Mouse (Mus musculus): ENCODE measurements at regions not wholly inside any gene's neighbourhood (a gene's known extent, or its start where the extent isn't known, plus 50 kb on each side); places are given as distances from the start of the nearest gene placed in this dataset.

DNA sequence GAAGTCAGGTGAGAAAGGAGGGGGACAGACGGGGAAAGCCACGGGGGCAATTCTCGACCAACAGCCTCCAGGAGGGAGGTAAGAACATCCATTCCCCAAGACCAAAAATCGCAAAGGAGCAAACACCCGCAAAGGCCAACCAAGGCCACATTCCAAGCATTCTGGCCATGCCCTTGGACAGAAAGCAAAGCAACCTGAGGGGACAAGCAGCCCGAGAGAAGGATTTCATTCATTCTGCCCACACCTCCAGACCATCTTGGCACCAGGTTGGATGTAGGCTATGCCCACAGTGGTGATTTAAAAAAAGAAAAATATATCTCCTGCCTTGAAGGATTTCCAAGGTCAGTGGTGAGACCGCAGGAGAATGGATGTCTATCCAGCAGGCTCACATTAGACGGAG lies 88.2 kb downstream of the Fam43a start:
- TF ChIP-seq CTCF (IDR thresholded peaks at IDR 0.05; ENCODE audit: extremely low read depth, insufficient read depth, insufficient read length, insufficient replicate concordance): no peak
- no peak for TF ChIP-seq POLR2A (IDR thresholded peaks at IDR 0.05; ENCODE audit: low read depth, low read length)

Data from spleen, adult 2 months (tissue).